Mouse (Mus musculus) gastrocnemius, postnatal 14 days (tissue): ENCODE measurements around the gene Nfam1. TPM values are rescaled to one million over a fixed set of nuclear protein-coding genes. Genes with fewer than 3 reads are reported as not detected.

Experiments used
- DNase-seq: peaks from one replicate; pipeline ENCODE4 v3.0.0; 2021; ENCODE audit warnings: mixed read lengths
- intact Hi-C: fragments of 180-260 bp; cut with DNase I; formaldehyde crosslinking; loops from one replicate; pipeline ENCODE4 v1.15.1; 2025; ENCODE audit warnings: low total_unique reads
- total RNA-seq, 2 experiments: library from RNA; stranded (reverse); gene quantifications; 2 replicates each; pipeline ENCODE4 v1.2.3; 2021

The Nfam1 gene
- total RNA-seq, 2 experiments from 2014 or later = 1.0 to 1.4 TPM

DNA sequence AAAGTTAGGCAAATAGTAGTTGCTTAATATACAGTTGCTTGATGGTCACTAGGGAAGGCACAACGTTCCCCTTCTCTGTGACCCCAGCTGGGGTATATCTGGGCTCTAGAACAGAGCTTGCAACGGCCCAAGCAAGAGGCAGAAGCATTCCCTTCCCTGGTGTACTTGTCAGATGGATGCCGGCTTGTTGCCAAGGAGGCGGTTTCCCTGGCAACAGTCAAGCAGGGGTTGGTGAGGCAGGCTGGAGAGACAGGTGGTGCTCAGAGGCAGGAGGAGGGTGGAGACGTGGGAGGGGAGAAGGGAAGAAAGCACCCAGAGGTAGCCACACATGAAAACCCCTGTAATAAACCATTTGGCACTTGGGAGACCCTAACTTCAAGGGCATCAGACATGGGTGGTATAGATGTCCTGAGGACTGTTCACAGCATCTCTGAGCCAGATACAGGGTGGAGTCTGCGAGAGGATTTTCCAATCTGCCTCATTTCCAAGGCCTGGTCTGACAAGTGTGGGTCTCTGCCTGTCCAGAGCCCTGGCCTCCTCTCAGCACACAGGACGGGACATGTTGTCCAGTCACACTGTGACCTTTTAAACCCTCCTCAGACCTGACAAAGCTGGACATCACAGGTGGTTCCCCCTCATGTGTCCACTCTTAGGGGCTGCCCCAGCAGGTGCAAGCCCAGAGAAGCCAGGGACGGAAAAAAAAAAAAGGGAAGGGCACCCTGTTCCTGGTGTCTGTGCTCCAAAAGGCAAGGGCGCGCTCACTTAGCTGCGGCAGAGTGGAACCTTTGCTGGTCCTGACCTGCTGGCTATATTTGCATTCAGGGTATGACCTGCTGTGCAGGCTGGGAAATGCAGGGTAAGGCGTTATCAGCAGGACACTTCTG is 30.2 kb downstream of the Nfam1 start:
- intact Hi-C loops = no loop called here
- no peak for DNase-seq

DNA sequence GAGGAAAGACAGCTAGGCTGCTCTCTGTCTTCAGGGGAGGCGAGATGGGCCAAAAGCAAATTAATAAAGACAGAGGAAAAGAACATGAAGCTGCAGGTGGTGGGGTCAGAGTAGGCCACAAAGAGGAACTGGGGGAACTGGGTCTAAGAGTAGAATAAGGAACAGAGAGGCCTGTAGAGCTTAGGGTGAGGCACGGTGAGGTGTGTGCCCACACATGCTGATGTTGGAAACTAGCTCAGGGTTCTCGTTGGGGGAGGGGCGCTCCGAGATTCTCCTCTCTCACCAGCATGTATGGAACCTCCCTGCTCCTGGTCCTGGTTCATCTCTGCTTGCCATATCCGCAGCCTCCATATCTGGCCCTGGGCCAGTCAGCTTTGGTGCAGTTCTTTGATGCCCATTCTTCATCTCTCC is 34.3 kb downstream of the Nfam1 start:
- DNase-seq = no peak
- intact Hi-C loops = no loop called here

GRCm38 (mm10) chr15:82996431-82996830 is 36.7 kb downstream of the Nfam1 start:
- no peak for DNase-seq
- intact Hi-C loops = no loop called here

DNA sequence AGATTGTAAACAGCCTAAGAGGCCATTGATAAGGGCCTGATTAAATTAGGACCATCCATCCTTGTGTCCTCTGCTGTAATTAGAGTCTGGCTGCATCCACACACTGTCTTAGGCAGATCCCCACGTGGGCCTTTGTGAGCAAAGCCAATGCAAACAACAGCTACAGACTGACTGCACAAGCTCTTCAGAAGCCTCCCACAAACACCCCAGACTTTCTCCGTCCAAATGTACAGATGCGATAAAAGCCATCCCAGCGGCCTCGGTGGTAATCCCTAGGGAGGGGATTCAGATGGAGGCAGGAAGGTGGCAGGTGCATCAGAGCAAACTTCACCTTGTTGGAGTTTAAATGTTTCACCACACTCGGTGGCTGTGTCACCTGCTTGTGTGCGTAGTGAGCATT is 37.9 kb downstream of the Nfam1 start:
- intact Hi-C loops = no loop called here
- DNase-seq = no peak

- no peak for DNase-seq
- intact Hi-C loops = no loop called here
Observed at GRCm38 (mm10) chr15:82992911-82993310, 40.2 kb downstream of the Nfam1 start.

DNA sequence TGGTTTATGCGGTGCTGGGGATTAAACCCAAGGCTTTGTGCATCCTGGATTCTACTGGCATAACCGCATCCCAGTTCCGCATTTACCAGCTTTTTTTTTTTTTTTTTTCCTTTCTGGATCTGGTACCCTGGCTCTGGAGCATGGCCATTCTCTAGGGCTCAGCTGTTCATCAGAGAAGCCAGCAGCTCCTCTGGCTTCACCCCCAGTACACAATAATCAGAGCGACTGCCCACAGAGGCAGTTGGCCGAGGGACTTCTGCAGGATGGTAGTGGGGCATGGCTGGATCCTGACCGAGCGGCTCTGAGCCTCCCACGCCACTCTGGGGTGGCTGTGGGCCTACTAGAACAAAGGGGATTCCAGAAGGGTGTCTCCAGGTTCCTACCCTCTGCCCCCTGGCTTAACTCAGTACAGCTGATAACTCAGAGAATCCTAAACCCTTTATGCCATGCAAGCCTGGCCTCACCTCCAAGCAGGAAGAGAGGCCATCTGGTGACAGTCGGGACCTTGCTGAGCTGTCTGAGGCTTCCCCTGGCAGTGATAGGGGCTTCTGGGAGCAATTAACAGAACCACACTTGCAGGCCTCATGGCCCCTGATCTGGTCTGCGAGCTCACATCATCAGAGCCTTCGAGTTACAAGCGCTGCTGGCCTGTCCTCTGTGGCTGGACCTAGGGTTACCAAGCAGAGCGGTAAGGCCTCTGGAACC is 40.9 kb downstream of the Nfam1 start:
- intact Hi-C loops = no loop called here
- DNase-seq = no peak

- intact Hi-C loops = no loop called here
- no peak for DNase-seq
Observed at GRCm38 (mm10) chr15:82989190-82989704, 43.9 kb downstream of the Nfam1 start.

DNA sequence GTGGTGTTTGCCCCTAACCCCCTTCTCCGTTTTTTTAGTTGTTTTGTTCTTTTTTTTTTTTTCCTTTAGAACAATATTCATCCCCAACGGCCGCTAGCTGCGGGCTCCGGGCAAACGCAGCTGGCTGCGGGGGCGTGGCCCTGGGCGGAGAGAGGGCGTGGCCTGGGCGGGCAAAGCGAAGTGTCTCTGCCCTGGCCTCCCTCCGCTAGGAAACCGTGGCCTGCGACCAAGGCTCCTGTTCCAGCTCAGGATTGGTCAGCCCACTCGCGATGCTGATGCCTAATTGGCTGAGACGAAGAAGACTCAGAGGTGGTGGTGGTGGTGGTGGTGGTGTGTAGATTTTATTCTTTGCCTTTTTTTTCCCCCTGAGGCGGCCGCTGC is 45.4 kb downstream of the Nfam1 start, which contains the start of gene Tcf20:
TSS of gene Tcf20 (minus strand) at position 141 of the 381 bp plus-strand sequence.
- DNase-seq = peak; percentile 96
- intact Hi-C loops = no loop called here

DNA sequence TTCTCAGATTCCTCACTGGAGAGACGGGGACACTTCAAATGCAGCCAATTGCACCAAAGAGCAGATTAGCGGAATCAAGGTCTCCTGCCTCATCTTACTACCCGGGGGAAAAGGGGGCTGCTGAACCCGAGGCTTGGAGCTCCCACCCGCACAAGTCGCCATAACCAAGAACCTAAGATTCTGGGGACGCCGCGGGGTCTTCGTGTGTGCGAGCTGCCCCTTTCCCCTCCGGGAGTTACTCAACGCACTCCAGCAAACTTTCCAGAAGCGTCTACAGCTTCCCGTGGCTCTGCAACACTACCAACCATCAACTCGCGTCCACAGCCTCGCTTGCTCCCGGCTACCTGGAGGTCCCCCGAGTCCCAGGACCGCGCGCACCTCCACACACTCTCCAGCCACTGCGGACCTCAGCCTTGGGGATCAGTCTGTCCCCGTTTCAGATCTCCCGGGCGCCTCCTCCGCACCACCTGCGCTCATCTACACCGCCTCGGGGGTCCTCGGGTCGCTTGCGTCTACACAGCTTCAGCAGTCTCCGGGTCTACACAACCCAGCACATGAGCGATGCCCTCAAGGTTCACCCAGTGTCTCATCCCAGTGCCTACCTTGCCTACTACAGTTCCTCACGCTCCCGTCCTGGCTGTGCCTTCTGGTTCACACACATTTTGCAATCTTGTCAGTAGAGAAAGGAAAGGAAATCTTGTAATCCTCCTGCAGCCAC is 45.9 kb downstream of the Nfam1 start:
- DNase-seq = no peak
- intact Hi-C loops = no loop called here

DNA sequence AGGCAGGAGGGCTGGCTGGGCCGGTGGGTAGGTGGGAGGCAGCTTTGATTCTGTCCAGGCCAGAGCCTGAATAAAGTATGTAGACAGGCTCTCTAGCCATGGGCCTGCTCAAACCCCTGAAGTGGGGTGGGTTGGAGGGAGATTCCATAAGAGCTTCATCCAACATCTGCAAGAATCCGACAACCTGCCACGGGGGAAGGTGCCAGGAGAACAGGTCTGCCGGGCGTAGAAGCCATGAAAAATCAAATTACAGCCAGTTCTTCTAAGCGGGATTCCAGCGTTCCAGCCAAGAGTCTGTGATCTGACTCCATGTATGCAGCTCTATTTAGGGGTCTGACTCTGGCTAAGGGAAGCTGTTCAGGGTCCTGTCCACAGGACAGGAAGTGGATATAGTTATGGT is 48.5 kb downstream of the Nfam1 start:
- DNase-seq = no peak
- intact Hi-C loops = no loop called here

DNA sequence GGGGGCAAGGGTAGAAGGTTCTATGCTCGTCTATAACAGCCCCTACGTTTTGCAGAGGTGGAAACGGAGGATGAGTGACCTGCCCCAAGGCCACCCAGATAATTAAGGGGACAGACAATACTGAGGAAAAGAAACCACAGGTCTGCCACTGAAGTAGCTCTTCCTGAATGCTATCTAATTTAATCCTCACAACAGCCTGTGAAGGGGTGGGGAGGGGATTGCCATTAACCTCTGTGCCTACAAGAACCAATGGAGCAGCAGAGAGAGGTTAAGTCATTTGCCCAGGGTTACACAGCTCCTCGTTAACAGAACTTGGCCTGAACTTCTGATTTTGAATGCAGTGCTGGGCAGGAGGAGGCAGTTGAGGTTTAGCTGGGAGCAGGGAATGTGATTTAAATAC is 49.0 kb downstream of the Nfam1 start:
- intact Hi-C loops = no loop called here
- no peak for DNase-seq

DNA sequence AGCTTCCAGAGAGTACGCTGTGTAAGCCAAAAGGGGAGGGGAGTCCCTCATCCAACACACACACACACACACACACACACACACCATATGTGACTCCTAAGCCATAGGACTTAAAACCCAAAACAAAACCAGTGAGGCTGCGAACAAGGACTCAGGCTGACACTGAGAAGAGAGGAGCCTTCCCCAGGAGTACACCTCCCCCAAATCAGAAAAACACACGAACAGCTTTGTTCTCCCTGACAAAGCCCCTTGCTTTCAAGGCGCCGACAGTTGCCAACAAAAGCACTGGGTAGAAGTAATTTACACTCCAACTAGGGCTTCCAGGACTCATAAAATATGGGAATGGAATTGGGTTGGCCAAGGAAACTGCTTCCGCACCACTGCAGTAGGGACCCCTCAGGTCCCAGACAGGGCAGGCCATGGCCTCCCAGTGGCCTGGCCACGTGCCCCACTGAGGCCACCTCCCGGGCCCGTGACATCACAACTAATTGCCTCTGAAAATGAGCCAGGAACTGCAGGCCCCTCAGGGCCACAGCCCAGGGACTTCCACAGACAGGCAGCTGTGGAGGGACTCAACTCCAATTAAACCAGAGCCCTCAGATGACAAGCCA is 49.6 kb downstream of the Nfam1 start:
- intact Hi-C loops = no loop called here
- DNase-seq = peak; percentile 34

GRCm38 (mm10) chr15:82982724-82983415 is 50.2 kb downstream of the Nfam1 start:
- peak; percentile 78 for DNase-seq
- intact Hi-C loops = no loop called here

DNA sequence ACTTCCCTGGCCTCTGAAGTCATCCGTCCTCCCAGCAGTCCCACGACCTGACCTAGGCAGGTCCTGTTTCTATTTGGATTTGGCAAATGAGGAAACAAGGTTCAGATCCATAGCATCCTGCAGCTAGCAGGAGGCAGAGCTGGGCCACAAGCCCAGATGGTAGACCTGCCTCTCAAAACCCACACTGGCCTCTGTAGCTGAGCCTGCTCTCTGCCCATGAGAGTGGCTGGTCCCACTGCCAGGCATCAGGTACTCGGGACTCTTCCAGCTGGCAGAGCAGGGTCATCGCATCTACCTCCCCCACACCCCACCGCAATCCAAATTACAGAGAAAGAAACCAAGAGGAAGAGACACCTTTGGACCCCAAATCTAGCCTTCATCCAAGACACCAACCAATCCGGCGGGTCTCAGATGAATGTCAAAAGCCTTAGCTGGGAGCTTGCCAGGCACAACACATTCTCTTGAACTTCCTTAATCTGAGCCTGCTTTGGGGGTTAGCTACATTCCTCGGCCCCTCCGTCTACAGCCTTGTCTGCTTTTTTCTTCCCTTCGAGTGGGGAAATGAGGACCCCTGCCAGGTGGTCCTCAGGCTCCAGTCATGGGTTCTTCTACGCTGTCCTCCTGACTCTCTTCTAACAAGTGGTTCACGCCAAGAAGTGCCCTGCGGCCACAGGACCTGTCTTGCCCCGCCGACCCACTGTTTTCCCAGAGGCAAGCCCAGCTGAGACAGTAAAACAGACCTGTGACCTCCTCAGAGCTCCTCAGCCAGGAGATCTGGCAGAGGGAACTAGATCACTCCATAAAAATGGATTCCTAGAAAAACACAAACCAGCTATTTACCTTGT is 51.2 kb downstream of the Nfam1 start:
- intact Hi-C loops = no loop called here
- DNase-seq = no peak

GRCm38 (mm10) chr15:82979531-82979930 is 53.6 kb downstream of the Nfam1 start:
- intact Hi-C loops = no loop called here
- no peak for DNase-seq

- intact Hi-C loops = no loop called here
- DNase-seq = no peak
Observed at GRCm38 (mm10) chr15:82974471-82974870, 58.6 kb downstream of the Nfam1 start.

GRCm38 (mm10) chr15:82969206-82969721 is 63.8 kb downstream of the Nfam1 start:
- intact Hi-C loops = no loop called here
- no peak for DNase-seq

DNA sequence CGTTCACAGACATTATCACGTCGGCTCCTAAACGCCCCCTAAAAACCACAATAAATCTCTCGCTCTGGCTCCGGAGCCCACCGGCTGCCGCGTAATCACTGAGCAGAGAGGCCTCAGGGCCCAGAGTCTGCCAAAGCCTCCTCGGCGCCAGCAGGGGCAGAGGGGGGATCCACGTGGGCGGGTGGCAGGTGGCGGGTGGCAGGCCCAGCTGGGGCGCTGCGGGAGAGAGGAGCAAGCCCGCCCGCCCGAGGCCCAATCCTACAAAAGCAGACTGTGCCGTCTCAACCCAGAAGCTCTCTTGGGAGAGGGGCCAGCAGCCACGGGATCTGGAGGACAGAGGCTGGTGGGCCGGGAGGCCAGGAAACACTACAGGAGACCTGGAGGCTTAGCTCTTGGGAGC is 64.7 kb downstream of the Nfam1 start:
- intact Hi-C loops = no loop called here
- DNase-seq = peak; percentile 46
